Mouse (Mus musculus) ZHBTc4 (cell line): ENCODE data around the gene Rsph14.

Source experiments
- DNase-seq: peaks from one replicate; pipeline ENCODE4 v3.0.0-alpha.2; 2011; ENCODE audit warnings: low read depth, low spot score

The Rsph14 gene

DNA sequence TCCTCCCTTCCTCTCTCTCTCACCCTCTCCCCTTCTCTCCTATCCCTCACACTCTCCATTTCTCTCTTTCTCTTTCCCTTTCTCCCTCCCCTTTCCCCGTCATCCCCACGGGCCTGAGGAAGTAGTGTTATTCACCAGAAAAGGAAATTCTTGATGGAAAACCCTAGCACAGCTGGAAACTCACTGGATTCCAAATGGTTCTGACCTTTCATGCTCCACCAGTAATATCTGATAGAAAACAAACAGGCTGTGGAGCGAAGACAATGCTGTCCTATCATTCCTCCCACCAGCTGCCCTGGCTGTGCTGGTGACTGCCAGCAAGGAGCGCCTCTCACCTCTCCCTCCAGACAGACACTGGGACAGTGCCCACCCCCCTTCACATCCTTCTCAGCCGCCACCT is 37.5 kb downstream of the Rsph14 start:
- DNase-seq = no peak

DNA sequence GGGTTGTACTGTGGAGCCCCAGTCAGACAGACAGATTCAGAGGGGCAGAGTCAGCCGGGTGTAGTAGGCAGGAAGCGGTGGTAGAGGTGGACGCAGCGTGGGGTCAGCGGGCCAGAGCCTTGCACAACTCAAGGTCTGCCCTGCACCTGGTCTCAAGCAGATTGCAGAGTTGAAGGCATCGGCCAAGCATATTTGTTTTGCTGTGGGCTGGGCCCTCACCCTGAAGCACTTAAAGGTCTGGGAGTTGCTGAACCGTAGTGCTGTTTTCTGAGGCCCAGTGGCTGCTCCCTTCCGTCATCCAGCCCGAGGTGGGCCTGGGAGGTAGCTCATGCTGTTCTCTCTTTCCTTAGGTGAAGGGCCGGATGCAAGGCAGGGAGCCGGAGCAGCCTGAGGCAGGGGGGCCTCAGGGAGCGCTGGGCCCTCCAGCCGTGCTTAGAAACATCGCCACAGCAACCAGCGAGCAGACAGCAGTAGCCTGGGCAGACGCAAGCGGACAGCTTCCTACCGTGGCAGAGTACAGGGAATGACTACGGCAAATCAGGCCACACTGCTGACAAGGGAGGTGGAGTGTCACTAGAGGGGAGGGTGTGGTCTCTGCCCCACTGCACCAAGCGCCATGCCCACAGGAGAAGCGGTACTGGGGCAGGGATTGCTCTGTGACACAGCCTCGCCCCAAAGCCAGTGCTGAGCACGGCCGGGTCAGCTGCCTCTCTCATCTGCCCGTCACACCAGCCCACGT is 41.6 kb downstream of the Rsph14 start:
- DNase-seq = peak; percentile 16

DNA sequence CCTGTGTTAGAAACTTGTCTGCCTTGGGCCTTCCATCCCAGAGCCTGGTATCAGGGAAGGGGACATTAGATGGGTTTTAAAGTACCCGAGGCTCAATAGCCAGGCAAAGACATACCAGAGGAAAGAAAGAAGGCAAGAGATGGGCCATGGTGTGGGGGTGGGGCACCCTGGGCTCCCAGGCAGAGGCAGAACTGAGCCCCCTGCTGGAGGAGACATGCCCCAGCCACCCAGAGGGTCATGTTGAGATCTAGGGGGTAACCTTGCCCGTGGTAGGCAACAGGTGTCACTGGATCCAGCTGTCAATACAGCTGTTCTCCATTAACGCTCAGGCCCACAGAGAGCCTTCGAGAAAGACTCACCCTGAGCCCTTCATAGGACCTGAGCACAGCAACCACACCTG is 42.6 kb downstream of the Rsph14 start:
- DNase-seq = no peak

DNA sequence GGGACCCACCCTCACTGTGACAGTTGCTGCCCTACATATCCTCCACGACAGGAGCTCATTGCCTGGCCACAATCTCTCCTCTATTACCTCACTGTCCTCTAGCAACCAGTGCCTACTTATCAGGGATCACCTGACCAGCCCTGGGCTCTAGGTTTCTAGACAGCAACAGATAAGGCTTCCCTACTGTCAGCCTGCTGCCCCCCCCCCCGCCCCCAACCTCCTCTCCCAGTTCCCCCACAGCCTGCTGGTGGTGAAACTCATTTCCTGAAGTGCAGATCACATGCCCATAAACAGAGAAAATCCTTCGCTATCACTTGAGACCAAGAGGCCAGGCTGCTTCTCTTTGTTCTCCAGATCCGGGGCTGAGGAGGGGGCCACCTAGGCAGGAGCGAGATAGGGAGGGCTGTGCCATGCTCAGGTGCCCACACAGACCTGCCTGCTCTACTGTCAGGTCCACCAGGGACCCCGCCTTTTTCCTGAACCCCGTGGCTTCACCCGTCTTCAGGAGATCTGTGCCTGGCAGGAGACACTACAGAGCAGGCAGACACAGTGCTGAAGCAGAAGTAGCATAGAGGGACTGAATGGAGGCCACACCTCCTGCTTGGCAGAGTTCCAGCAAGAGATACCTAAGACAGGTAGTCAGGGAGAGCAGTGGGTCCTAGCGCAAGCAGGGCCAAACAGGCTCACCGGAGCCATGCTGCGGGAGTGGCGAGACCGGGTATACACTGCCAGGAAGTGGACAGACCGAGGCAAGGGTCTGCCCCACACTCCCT is 44.5 kb downstream of the Rsph14 start:
- DNase-seq = no peak

DNA sequence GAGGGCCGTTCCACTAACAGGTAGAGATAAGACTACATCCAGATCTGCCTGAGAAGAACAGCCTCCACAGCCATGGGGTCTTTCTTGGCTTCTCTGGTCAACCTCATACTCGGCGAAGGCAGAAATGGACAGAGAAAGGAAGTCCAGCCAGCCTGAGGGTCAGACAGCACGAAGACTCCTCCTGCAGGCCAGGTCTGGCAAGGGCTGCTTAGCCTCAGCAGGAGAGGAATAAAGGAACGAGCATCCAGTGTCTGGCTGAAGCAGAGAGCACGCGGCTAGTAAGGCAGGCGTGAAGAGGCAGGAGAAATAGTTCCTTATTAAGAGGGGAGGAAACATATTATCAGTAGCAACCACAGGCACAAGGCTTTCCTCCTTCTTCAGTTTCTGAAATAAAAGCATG is 49.2 kb downstream of the Rsph14 start:
- no peak for DNase-seq

DNA sequence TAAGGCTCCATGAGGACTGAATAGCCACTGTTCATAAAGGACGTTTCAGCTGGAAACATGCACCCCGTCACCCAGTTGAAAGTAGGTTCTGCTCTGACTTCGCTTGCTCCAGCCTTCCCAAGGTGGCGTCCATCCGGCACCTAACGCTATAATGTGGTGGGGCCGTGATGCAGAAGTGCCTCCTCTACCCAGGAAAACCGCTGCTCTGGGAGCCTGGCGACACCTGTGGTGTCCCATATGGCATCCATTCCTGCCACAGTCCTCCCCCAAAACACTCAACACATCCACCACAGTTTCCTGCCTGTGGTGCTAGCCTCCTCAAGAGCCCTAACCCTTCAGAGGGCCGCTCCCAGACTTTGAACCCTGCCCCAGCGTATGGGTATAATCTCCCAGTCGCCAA is 51.2 kb downstream of the Rsph14 start:
- no peak for DNase-seq

DNA sequence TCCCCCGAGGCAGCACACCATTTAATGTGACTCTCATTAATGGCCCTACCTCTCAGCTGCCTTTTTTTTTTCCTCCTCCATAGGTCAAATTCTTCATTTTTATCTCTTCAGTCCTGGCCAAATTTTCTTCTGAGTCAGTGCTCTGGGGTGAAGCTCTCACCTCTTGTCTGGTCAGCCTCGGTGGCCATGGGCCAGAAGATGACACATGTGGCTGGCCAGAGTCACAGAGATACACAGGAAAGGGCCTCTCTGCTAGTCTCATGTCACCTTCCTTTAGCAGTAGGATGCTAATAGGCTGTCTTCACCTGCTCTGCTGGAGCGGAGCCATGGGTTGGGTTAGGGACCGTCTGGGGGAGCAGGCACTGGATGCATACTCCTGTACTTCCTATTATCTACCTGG is 54.3 kb downstream of the Rsph14 start:
- DNase-seq = no peak

DNA sequence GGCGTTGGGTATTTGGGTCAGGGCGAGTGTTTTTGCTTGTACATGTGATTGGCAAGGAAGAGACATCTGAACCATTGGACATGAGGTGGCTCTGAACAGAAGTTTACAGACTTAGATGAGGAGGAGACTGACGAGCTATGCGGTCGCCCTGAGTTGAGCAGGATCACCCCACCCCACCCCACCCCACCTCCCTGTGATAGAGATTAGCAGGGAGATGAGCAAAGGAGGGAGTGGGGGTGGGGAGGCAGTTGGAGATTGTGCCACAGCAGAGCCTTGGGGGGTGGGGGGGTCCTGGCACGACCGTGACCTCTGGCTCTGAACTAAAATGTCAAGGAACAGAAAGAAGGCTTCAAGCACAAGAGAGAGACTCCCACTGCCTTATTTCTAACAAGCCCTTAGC is 56.0 kb downstream of the Rsph14 start:
- no peak for DNase-seq

DNA sequence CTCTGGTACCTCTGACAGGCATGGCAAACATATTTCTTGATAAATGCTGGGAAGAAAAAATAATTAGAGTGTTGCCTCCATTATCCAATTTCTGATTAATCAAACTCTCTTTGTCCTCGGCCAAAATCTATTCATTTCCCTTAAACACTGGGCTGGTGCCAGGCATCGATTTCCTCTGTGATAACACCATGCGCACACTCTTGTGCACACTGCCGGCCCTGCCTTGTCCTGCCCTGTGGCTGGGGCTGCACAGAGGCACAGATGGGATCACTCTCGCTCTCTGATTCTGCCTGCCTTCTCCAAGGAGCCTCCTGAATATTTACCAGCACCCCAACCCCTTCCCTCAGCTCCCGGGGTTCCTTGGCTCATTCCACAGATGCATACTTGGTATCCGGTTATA is 56.8 kb downstream of the Rsph14 start:
- no peak for DNase-seq

DNA sequence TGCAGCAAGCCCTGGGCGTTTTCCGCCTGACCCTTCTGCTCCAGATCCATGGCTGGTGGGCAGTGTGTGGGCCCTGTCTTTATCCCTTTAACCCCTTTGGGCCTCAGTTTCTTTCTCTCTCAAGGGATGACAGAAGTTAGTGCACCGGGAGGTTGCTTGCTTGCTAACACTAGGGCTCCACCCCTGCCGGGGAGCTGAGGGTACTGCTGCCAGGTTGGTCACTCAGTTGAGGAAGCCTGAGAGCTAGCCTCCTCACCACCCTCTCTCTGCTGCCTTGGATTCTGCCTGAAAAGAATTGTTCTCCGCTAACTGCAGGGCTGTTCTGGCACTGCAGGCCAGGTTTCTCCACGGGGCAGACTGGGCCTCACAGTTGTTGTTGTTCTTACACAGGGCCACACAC is 59.4 kb downstream of the Rsph14 start:
- DNase-seq = peak; percentile 67

DNA sequence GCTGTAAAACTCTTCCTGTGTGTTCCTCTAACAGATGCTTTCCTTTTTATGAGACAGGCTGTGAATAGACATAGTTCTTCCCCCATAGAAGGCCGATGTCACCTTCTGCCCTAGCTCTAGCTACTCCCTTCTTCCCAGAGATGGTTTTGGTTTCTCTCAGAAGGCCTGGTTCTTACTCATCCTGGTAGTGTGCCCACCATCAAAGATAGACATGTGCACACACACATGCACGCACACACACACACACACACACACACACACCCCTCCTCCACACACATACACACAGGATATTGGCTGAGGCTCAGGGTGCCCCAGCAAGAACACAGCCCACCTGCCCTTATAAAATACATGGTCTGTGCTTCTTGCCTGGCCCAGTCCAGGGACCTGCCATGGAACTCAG is 63.1 kb downstream of the Rsph14 start:
- no peak for DNase-seq

DNA sequence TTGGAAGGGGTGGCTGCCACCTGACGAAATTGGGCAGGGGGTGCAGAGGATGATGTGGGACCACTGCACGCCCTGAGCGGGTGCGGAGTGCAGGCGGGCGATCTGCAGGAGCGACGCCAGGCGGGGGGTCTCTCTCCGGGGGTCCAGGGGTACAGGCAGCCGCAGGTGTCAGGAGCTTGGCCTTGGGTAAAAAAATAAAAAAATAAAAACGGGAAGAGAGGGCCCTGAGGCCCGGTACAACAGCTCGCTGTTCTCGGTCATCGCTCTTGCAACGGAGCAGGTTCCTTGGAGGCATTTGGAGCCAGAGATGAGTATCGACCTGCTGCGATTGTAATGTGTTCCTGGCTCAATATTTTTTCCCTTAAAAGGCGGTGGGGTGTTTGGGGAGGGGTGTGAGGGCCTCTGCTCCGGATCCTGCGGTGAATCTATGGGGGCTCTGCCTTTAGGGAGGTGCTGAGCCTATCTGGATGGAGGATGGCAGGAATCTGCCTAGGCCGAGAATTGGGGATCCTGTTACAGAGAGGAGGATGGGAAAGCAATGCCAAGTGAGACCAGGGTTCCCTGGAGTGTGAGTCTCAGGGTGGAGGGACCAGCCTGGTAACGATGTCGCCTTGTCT is 64.6 kb downstream of the Rsph14 start:
- peak; percentile 19 for DNase-seq

DNA sequence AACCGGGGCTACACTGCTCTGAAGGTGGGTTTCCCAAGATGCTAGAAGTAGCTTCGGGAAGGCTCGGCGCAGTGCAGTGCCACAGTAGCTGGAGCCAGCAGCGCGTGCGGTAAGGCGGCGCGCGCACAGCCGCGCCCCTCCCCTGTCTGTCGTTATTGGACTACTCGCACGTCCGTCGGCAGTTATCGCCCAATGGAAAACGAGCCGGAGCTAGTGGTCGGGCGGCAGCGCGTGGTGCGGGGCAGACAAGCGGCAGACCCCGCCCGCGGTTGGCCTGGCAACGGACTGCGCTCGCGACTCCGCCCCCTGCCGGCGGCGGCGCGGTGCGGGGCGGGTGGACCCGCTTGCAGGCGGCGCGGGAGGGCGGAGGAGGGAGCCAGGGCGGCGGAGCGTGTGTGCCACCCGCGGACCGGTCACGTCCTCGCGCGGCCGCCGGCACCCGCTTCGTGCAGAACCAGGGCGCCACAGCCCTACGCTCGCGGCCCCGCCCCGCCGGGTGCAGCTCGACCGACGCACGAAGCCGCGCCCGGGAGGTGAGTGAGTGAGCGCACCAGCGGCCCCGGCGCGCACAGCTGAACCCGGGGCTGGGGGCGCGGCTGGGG is 65.4 kb downstream of the Rsph14 start, which contains the start of gene Gnaz:
TSS of gene Gnaz (plus strand) at position 328 of the 602 bp plus-strand sequence.
- peak; percentile 98 for DNase-seq

DNA sequence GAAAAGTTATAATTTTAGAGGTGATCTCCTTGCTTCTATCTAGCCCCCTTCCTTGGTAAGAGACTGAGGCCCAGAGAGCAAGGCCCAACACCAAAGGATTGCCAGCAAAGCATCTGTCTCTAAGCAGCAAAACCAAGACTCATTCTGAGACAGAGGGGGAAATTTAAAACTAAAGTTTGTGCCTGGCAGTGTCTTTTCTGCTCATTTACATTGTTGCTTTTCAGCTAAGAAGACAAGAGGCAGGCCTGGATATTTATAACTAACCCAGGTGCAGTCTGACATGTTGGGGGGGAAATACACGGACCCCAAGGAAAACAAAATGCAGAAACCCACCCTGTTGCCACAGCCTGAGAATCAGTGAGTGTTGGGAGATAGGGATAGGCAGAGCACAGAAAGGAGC is 68.0 kb downstream of the Rsph14 start:
- no peak for DNase-seq

DNA sequence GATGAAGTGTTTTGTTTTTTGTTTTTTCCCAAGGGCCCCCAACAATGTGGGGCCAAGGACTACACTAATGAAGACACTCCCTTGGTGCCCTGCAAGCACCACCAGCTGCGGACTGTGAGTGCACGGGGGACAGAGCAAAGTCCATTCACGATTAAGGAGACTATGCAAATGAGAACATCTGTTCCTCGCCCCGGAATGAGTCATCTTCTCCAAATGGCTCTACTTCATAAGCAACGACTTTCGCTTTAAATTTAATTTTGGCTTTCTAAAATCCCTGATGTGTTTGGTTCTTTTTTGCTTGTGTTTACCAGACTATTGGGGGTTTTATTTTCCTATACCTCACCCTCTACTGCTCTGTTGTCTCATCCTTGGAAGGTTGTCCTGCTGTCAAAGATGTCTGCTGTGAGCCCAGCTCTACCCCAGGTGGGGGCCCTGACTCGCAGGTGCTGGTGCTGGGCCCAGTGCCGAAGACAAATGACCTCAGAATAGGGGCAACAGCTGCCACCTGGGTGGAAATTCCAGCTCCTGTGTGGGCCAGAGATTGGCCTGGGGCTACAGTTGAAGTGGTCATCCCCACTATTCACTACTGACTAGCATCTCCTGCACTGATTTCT is 79.4 kb downstream of the Rsph14 start:
- DNase-seq = no peak

DNA sequence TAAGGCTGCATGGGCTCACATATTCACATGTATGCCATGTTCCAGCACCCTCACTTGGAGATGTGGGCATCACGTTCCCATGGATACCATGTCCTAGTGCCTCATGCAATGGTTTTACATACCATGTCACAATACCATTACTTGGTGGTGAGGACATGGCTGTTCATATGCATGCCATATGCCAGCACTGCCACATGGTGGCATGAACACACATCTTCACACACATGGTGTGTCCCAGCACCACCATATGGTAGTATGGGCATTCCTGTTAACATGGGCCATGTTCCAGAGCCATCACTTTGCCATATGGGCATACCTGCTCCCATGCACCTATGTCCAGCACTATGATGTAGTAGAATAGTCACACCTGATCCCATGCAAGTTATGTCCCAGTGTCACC is 91.6 kb downstream of the Rsph14 start:
- DNase-seq = no peak

DNA sequence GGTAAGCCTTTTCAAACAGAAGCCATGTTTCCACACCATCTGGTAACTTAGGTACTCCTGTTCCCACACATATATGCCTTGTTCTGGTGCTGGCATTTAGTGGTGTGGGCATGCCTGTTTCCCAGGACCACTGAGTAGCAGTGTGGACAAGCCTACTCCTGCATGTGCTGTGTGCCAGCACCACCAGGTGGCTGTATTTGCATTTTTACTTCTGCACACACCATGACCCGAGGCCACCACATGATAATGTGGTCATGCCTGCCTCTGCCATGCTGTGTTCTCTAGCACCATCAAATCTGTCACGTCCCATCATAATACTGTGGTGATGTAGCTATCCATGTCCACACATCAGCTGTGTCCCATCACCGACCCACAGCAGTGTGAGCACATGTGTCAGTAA is 93.1 kb downstream of the Rsph14 start:
- no peak for DNase-seq

DNA sequence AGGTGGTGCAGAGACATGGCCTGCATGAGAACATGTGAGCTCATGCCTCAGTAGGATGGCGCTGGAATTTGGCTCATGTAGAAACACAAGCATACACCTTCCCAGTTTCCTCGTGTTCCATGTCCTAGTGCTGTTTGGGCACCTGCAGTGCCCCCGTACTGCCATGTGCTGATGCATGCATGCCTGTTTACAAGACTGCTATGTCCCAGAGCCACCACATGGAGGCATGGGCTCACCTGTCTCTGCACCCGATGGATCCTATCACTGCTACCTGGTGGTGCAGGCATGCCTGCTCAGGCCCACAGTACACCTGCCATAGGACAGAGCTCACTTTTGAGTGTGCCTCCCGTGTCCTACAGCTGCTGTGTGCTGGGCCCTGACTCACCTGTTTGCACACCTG is 94.0 kb downstream of the Rsph14 start:
- DNase-seq = no peak

DNA sequence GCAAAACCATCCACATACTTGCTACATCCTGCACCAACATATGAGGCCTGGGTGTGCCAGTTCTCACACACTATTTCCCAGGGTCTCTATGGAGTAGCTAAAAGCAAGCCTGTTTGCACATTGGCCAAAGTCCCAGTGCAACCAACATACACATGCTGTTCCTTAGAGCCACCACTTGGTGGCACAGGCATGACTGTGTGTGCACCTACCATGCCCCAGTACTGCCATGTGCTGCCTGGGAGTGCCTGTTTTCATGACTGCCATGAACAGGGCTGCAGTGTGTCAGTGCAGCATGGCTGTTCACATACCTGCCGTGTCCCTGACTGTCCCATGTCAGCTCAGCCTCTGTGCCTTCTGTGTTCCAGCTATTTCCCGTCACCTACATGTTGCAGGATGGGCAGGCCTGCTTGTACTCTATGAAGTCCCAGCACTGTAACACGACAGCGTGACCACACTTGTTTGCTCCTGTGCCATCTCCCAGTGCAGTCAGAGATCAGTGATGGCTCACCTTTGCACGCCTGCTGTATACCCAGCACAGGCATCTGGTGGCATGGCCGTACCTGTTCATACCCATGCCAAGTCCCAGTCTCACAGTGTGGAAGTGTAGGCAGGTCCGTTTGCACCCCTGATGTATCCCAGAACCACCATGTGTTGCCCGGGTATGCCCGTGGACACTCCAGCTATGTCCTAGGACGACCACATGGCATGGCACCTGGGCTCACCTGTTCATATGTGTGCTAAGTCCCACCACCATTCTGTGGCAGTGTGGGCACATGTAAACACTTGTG is 95.2 kb downstream of the Rsph14 start:
- peak; percentile 62 for DNase-seq

DNA sequence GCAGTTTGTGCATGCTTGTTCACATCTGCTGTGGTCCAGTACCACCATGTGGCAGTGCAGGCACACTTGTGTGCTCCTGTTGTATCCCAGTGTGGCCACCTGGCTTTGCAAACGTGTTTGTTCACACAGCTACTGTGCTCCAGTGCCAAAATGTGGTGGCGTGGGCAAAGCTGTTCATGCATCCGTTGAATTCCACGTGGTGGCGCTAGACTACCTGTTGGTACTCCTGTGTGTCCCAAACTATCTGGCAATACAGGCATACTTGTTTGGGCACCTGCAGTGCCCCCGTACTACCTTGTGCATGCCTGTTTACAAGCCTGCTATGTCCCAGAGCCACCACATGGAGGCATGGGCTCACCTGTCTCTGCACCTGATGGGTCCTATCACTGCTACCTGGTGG is 97.4 kb downstream of the Rsph14 start:
- peak; percentile 74 for DNase-seq

DNA sequence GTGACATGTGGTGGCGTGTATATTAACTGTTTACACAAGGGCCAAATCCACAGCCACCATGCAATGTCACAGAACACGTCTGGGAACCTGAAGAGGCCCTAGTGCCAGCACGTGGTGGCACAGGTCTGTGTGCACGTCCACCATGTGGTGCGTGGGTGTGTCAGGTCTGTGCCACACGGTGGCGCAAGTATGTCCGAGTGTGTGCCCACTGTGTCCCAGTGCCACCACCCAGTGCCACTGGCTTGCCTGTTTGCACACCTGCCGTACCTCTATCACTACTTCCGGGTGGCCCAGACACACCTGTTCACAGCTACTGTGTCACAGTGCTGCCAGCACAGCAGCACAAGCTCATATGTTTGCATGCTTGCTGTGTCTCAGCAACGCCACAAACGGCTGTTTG is 97.9 kb downstream of the Rsph14 start:
- no peak for DNase-seq
